Mouse (Mus musculus) lung, postnatal 4 days (tissue): ENCODE data around the gene Epc2.
"Not testable (repeated sequence)": the region's sequence is repeated elsewhere in the genome, so short reads cannot be mapped to it uniquely, and the experiment has no call there.

Source experiments
- DNase-seq, 2 experiments: peaks; one replicate each; pipeline ENCODE4 v3.0.0; 2021

The Epc2 gene

GRCm38 (mm10) chr2:49472443-49472842, 21.2 kb downstream of the Epc2 start:
- no peak for DNase-seq

- DNase-seq, result peak; percentile 28 to 78
Observed at GRCm38 (mm10) chr2:49482146-49482545, 30.9 kb downstream of the Epc2 start.

GRCm38 (mm10) chr2:49483382-49483781, 32.1 kb downstream of the Epc2 start:
- DNase-seq, result no peak

- DNase-seq, result no peak
Observed at GRCm38 (mm10) chr2:49501435-49501834, 50.1 kb downstream of the Epc2 start.

- peak; percentile 26 to 50 for DNase-seq
Observed at GRCm38 (mm10) chr2:49503596-49503995, 52.3 kb downstream of the Epc2 start.

- DNase-seq, result not testable (repeated sequence)
Observed at GRCm38 (mm10) chr2:49505151-49505550, 53.9 kb downstream of the Epc2 start.

GRCm38 (mm10) chr2:49510832-49511231, 59.5 kb downstream of the Epc2 start:
- no peak for DNase-seq

GRCm38 (mm10) chr2:49516011-49516410, 64.7 kb downstream of the Epc2 start:
- no peak for DNase-seq

- no peak for DNase-seq
Observed at GRCm38 (mm10) chr2:49520409-49520808, 69.1 kb downstream of the Epc2 start.

GRCm38 (mm10) chr2:49520989-49521388, 69.7 kb downstream of the Epc2 start:
- no peak for DNase-seq

GRCm38 (mm10) chr2:49521564-49521963, 70.3 kb downstream of the Epc2 start:
- DNase-seq, result no peak

- no peak for DNase-seq
Observed at GRCm38 (mm10) chr2:49522578-49522977, 71.3 kb downstream of the Epc2 start.

- DNase-seq, result no peak
Observed at GRCm38 (mm10) chr2:49537147-49537546, 85.9 kb downstream of the Epc2 start.

GRCm38 (mm10) chr2:49538056-49538455, 86.8 kb downstream of the Epc2 start:
- no peak for DNase-seq

- DNase-seq, result no peak
Observed at GRCm38 (mm10) chr2:49539745-49540144, 88.5 kb downstream of the Epc2 start.

GRCm38 (mm10) chr2:49547813-49548212, 96.5 kb downstream of the Epc2 start:
- no peak for DNase-seq

- no peak for DNase-seq
Observed at GRCm38 (mm10) chr2:49548492-49548891, 97.2 kb downstream of the Epc2 start.

GRCm38 (mm10) chr2:49553096-49553495, 101.8 kb downstream of the Epc2 start:
- no peak for DNase-seq

GRCm38 (mm10) chr2:49557339-49557738, 106.1 kb downstream of the Epc2 start:
- DNase-seq, result no peak

GRCm38 (mm10) chr2:49558361-49558760, 107.1 kb downstream of the Epc2 start:
- DNase-seq, result peak in 1 of 2 experiments; percentile 11

GRCm38 (mm10) chr2:49562688-49563350, 111.5 kb downstream of the Epc2 start:
- no peak for DNase-seq

GRCm38 (mm10) chr2:49569862-49570777, 118.8 kb downstream of the Epc2 start:
- DNase-seq, result peak in 1 of 2 experiments; percentile 10

- no peak for DNase-seq
Observed at GRCm38 (mm10) chr2:49570778-49571101, 119.5 kb downstream of the Epc2 start.
